Mouse (Mus musculus): ENCODE results near the gene Epsti1.
A peak's percentile ranks its signal among the peaks of the same experiment; 100 is the strongest.

The Epsti1 gene

GRCm38 (mm10) chr14:78019935-78020334 lies 115.9 kb downstream of the Epsti1 start:
- no peak for DNase-seq

DNA sequence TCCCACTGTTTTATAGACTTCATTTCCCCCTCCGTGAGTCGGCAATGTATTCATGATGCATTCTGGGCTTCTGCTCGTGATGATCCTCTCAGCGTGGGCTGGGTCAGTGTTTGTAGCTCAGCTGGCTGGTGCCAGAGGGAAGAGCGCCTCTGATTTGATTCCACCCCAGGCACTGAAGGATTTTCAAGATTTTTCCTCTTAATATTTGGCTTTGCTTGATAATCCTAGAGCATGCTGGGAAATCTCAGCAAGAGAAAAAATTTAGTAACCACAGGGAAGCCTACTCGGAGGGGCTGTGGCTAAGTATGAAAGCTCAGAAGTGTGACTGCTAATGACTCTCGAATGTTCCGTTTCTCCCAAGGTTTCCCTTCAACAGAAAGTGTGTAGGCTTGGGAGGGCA lies 134.8 kb downstream of the Epsti1 start:
- DNase-seq: no peak

DNA sequence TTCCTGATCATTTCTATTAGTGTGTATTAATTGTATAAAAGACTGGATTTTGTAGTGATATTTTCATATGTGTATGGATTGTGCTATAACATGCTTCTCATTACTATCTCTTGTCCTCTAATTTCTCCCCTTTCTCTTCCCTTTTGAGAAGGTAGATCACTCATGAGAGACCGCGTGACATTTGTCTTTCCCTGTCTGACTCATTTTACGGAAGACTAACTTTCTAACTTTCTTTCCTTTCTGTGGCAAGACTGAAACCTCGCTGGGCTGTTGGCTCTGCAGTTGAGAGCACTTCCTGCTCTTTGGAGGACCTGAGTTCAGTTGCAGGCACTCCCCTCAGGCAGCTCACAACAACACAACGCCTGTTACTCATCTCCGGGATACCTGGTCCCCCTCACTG lies 136.6 kb downstream of the Epsti1 start:
- no peak for DNase-seq

GRCm38 (mm10) chr14:78041886-78042526 lies 138.0 kb downstream of the Epsti1 start:
- no peak for DNase-seq

DNA sequence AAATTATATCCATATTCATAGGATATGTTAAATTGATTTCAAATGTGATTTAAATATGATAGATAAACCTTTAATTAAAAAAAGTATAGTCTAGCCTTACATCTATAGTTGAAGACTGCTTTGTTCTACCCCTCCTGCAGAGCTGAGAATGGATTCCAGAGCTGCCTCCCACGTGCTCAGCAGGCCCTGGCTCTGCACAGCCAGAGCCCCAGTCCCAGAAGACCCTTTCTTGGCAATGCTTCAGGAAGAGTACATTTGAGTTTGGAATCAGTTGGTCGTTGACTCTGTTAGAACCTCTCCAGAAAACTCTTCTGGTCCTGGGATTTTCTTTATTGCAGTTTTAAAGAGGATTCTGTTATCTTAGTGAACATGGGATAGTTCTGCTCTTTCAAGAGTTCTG lies 139.0 kb downstream of the Epsti1 start:
- no peak for DNase-seq

DNA sequence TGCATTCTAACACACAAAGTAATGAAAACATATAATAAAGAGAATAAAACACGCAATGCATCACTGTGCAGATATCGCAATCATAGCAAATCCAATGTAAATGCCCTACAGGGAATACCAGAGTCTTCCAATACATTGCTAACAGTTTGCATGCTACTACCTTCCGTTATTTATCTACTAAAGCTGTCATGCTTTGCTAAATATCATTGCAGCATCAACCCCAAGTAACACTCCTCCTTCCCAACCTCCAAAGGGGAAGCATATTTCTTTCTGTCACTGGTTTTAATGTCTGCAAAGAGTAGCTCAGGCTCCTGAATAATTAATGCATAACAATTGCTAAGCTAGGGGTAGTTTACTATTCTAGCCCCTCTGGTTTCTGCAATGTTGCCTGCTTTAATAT lies 144.2 kb downstream of the Epsti1 start:
- no peak for DNase-seq

DNA sequence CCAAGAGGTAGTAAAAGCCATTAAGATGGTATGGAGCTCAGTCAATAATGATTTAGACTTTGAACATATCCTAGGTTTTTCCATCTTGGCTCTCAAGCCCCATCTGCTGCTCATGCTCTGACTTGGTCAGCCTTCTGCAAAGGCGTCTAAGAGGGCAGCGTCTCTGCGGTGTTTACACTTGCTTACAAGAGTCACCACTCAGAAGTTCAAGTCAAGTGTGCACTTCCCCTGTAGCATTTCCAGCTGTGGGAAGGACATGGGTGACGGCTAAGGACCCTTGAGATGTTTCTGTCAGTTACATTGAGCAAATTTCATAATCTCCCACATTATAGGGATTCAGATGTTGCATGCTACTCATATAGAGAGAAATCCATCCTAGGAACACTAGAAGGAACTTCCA lies 144.6 kb downstream of the Epsti1 start:
- peak; percentile 4 for DNase-seq
